Mouse (Mus musculus) Muller cell, postnatal 12 days (primary cell): Measurements from ENCODE around the gene Pnn.

Experiments
- DNase-seq: peaks from one replicate; pipeline ENCODE4 v3.0.0-alpha.2; 2015; ENCODE audit errors: inconsistent ontology term

The Pnn gene

GRCm38 (mm10) chr12:59074052-59074451, 7.4 kb downstream of the Pnn start:
- no peak for DNase-seq

- DNase-seq, result no peak
Observed at GRCm38 (mm10) chr12:59076996-59077395, 10.3 kb downstream of the Pnn start.

- DNase-seq, result no peak
Observed at GRCm38 (mm10) chr12:59077883-59078282, 11.2 kb downstream of the Pnn start.

- no peak for DNase-seq
Observed at GRCm38 (mm10) chr12:59080461-59080860, 13.8 kb downstream of the Pnn start.

GRCm38 (mm10) chr12:59084446-59084845, 17.8 kb downstream of the Pnn start:
- DNase-seq, result no peak

GRCm38 (mm10) chr12:59086171-59086570, 19.5 kb downstream of the Pnn start:
- no peak for DNase-seq

- DNase-seq, result no peak
Observed at GRCm38 (mm10) chr12:59093543-59093942, 26.9 kb downstream of the Pnn start.

- no peak for DNase-seq
Observed at GRCm38 (mm10) chr12:59095104-59096025, 28.7 kb downstream of the Pnn start, which contains the start of gene Mia2. Mia2 (plus strand) TSS chr12:59095799.

- no peak for DNase-seq
Observed at GRCm38 (mm10) chr12:59104771-59105170, 38.1 kb downstream of the Pnn start.

GRCm38 (mm10) chr12:59105914-59106313, 39.2 kb downstream of the Pnn start:
- no peak for DNase-seq

GRCm38 (mm10) chr12:59106491-59106890, 39.8 kb downstream of the Pnn start:
- DNase-seq, result no peak

- no peak for DNase-seq
Observed at GRCm38 (mm10) chr12:59107926-59108325, 41.2 kb downstream of the Pnn start.

GRCm38 (mm10) chr12:59117184-59117583, 50.5 kb downstream of the Pnn start:
- no peak for DNase-seq
